21 mouse cellular contexts compared by ENCODE assay signal in the genomic region with DNA sequence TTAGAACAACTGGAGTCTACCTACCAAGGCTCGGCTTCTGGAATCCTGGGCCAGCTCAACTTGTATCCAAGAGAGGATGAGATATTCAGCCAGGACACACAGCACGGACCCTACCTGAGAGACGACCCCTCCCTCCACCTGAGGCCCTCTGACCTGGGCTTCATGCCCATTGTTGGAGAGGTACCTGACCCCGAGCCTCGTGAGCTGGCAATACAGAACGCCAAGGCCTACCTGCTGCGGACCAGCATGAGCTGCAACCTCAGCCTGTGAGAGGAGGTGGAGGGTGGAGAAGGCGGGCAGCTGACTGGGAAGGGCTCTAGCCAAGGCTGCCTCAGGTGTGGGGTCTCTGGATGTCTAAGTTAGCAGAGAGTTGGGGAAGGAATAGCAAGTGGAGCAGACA. TPM values are rescaled to one million over a fixed set of nuclear protein-coding genes. Genes with fewer than 3 reads are reported as not detected.
A peak's percentile ranks its signal among the peaks of the same experiment; 100 is the strongest.
DNase-seq lines count a peak whose midpoint lies in the region; ATAC-seq and TF ChIP-seq lines count a peak whose summit lies in the region.
"Had no signal": no experiment of that assay in that cellular context is flagged by ENCODE, and none has a peak within 500 bp of the region (broad histone marks: within the 10 kb centered on the region; RNA-seq: fewer than 3 reads in every experiment).

No protein-coding gene starts in this region.

- peak; percentile 6; the same call in 1 of the 2 replicates for ATAC-seq in midbrain, embryonic 11.5 days (ENCODE audit: low FRiP score)
- ATAC-seq in midbrain, embryonic 15.5 days (replicated peaks): no peak

- no peak for TF ChIP-seq POLR2A in testis, adult 2 months (IDR thresholded peaks at IDR 0.05; ENCODE audit: control insufficient read depth, low read depth, low read length)

- H3K27me3 ChIP-seq in midbrain, embryonic 11.5 days (ENCODE audit: control insufficient read depth, insufficient read depth, low read length): no peaks in the 10 kb centered on the region
- no peaks in the 10 kb centered on the region for H3K27me3 ChIP-seq in midbrain, embryonic 15.5 days (replicated peaks)
- no peaks in the 10 kb centered on the region for H3K27me3 ChIP-seq in testis, adult 2 months (ENCODE audit: control insufficient read depth, insufficient read depth, low read length)
- H3K27me3 ChIP-seq: heart, embryonic 15.5 days; intestine, embryonic 15.5 days had no signal

- H3K4me3 ChIP-seq in midbrain, embryonic 11.5 days (ENCODE audit: low read depth, low read length): no peak overlapping the region
- no peak overlapping the region for H3K4me3 ChIP-seq in midbrain, embryonic 15.5 days
- peak overlapping the region; percentile 87 for H3K4me3 ChIP-seq in testis, adult 2 months (ENCODE audit: control insufficient read depth, low read depth, low read length)
- H3K4me3 ChIP-seq: heart, adult 2 months; heart, embryonic 15.5 days; intestine, embryonic 15.5 days had no signal

- H3K9me3 ChIP-seq in midbrain, embryonic 11.5 days (ENCODE audit: control insufficient read depth, low read length): no peaks in the 10 kb centered on the region
- H3K9me3 ChIP-seq in midbrain, embryonic 15.5 days: no peaks in the 10 kb centered on the region
- H3K9me3 ChIP-seq: G1E; heart, embryonic 15.5 days; hindbrain, embryonic 10.5 days; intestine, embryonic 15.5 days had no signal

- peak; percentile 84 for DNase-seq in heart, adult 11 months
- DNase-seq in heart, postnatal 10 days: no peak
- no peak for DNase-seq in midbrain, embryonic 11.5 days (ENCODE audit: low spot score, missing footprints)
- no peak for DNase-seq in testis, postnatal 10 days (ENCODE audit: low spot score)
- DNase-seq in natural killer cell, adult 2 months (ENCODE audit: low spot score in 2 of 2): no peak
- DNase-seq: adrenal gland, adult 8-10 months; adrenal gland, postnatal 36 days; heart, adult 2 months had no signal

- no peak overlapping the region for H3K27ac ChIP-seq in midbrain, embryonic 11.5 days (ENCODE audit: low read depth, low read length)
- no peak overlapping the region for H3K27ac ChIP-seq in midbrain, embryonic 15.5 days
- peak overlapping the region; percentile 80 for H3K27ac ChIP-seq in testis, adult 2 months (ENCODE audit: control insufficient read depth, insufficient read depth, low read depth, low read length)
- H3K27ac ChIP-seq: heart, adult 2 months; heart, embryonic 15.5 days; intestine, embryonic 15.5 days had no signal

- 93% methylated on average over 8 of the region's 8 CpGs for WGBS in midbrain, embryonic 11.5 days
- WGBS in midbrain, embryonic 15.5 days: 93% methylated on average over 8 of the region's 8 CpGs

- no peak for TF ChIP-seq CTCF in testis, adult 2 months (IDR thresholded peaks at IDR 0.05; ENCODE audit: control insufficient read depth, insufficient read depth, insufficient replicate concordance, low read depth, low read length)

- H3K36me3 ChIP-seq in midbrain, embryonic 11.5 days (ENCODE audit: control insufficient read depth, insufficient read depth, low read length): peaks cover 11% of the 10 kb centered on the region; the same call in 1 of the 2 replicates
- peaks cover 5% of the 10 kb centered on the region for H3K36me3 ChIP-seq in midbrain, embryonic 15.5 days (replicated peaks)
- H3K36me3 ChIP-seq in testis, adult 2 months (ENCODE audit: control insufficient read depth, insufficient read depth, low read length): no peaks in the 10 kb centered on the region

- H3K4me1 ChIP-seq in midbrain, embryonic 11.5 days (ENCODE audit: control insufficient read depth, insufficient read depth, low read length): peaks cover 6% of the 10 kb centered on the region
- peaks cover 10% of the 10 kb centered on the region; the same call in 1 of the 2 replicates for H3K4me1 ChIP-seq in midbrain, embryonic 15.5 days
- H3K4me1 ChIP-seq in testis, adult 2 months (ENCODE audit: control insufficient read depth, insufficient read depth, low read length): peaks cover 13% of the 10 kb centered on the region

- no peak overlapping the region for H3K4me2 ChIP-seq in midbrain, embryonic 11.5 days
- H3K4me2 ChIP-seq in midbrain, embryonic 15.5 days: no peak overlapping the region

- intact Hi-C loops in heart, postnatal 10 days (cut with DNase I): no loop called here

- no peak overlapping the region for H3K9ac ChIP-seq in midbrain, embryonic 11.5 days (ENCODE audit: low read length)
- H3K9ac ChIP-seq in midbrain, embryonic 15.5 days: no peak overlapping the region
- H3K9ac ChIP-seq: heart, embryonic 15.5 days; intestine, embryonic 15.5 days had no signal

RNA-seq across cellular contexts. Expression of gene Rsph6a, which starts 0.6 kb away (rescaled TPM):
- total RNA-seq in heart, postnatal 10 days (2021): not detected
- polyA plus RNA-seq in midbrain, embryonic 11.5 days (2014; fragmentation: Nextera tagmentation; extraction: Ambion mirVana): not detected in 2 replicates
- 0.15 and 0.37 TPM in 2 replicates for polyA plus RNA-seq in midbrain, embryonic 15.5 days (2015; fragmentation: Nextera tagmentation; extraction: Ambion mirVana)
- 226 and 241 TPM in 2 replicates for polyA plus RNA-seq in testis, adult 2 months (2012; rRNA removed)
- total RNA-seq: adrenal gland, postnatal 36 days; gastrocnemius, adult 8-10 months; gastrocnemius, postnatal 4 days; heart, adult 2 months; heart, postnatal 25 days had no signal
- polyA plus RNA-seq: embryonic facial prominence, embryonic 11.5 days; forebrain, embryonic 14.5 days; heart, embryonic 11.5 days; heart, embryonic 15.5 days; hindbrain, embryonic 10.5 days; intestine, embryonic 15.5 days had no signal

RNA-seq across cellular contexts. Expression of gene Dmwd, which starts 20.9 kb away (rescaled TPM):
- total RNA-seq in heart, postnatal 10 days (2021): 10 to 100 TPM; 48.4 to 50.7 TPM
- polyA plus RNA-seq in midbrain, embryonic 11.5 days (2014; fragmentation: Nextera tagmentation; extraction: Ambion mirVana): 15.2 and 16.9 TPM in 2 replicates
- polyA plus RNA-seq in midbrain, embryonic 15.5 days (2015; fragmentation: Nextera tagmentation; extraction: Ambion mirVana): 34.2 and 40.9 TPM in 2 replicates
- 83.7 and 92.1 TPM in 2 replicates for polyA plus RNA-seq in testis, adult 2 months (2012; rRNA removed)

RNA-seq across cellular contexts. Expression of gene Dmpk, which starts 28.5 kb away (rescaled TPM):
- total RNA-seq in heart, postnatal 10 days (2021): 100 to 1,000 TPM; 288 to 299 TPM
- polyA plus RNA-seq in midbrain, embryonic 11.5 days (2014; fragmentation: Nextera tagmentation; extraction: Ambion mirVana): 7.0 and 7.3 TPM in 2 replicates
- polyA plus RNA-seq in midbrain, embryonic 15.5 days (2015; fragmentation: Nextera tagmentation; extraction: Ambion mirVana): 10.8 and 13.9 TPM in 2 replicates
- 75.3 and 91.2 TPM in 2 replicates for polyA plus RNA-seq in testis, adult 2 months (2012; rRNA removed)

RNA-seq across cellular contexts. Expression of gene Sympk, which starts 30.9 kb away (rescaled TPM):
- 10 to 100 TPM; 58.3 to 60.9 TPM for total RNA-seq in heart, postnatal 10 days (2021)
- polyA plus RNA-seq in midbrain, embryonic 11.5 days (2014; fragmentation: Nextera tagmentation; extraction: Ambion mirVana): 30.9 and 33.3 TPM in 2 replicates
- 30.6 and 32.7 TPM in 2 replicates for polyA plus RNA-seq in midbrain, embryonic 15.5 days (2015; fragmentation: Nextera tagmentation; extraction: Ambion mirVana)
- polyA plus RNA-seq in testis, adult 2 months (2012; rRNA removed): 196 and 222 TPM in 2 replicates

RNA-seq across cellular contexts. Expression of gene Foxa3, which starts 31.8 kb away (rescaled TPM):
- total RNA-seq in heart, postnatal 10 days (2021): not detected
- not detected in 2 replicates for polyA plus RNA-seq in midbrain, embryonic 11.5 days (2014; fragmentation: Nextera tagmentation; extraction: Ambion mirVana)
- polyA plus RNA-seq in midbrain, embryonic 15.5 days (2015; fragmentation: Nextera tagmentation; extraction: Ambion mirVana): not detected in 2 replicates
- polyA plus RNA-seq in testis, adult 2 months (2012; rRNA removed): 2.1 and 2.3 TPM in 2 replicates
- total RNA-seq: adrenal gland, postnatal 36 days; G1E; gastrocnemius, adult 8-10 months; heart, adult 2 months; heart, postnatal 25 days had no signal
- polyA plus RNA-seq: cerebellum, adult 2 months; embryonic facial prominence, embryonic 11.5 days; forebrain, embryonic 14.5 days; G1E; hindbrain, embryonic 10.5 days had no signal

Comparison
In these comparisons a context has a peak if more than half of its experiments do, and no peak if none do; other contexts are left out.
1. RNA of gene Rsph6a, which starts 0.6 kb away (polyA plus RNA-seq): 226 to 241 TPM in testis, adult 2 months; 0.15 to 0.37 TPM in midbrain, embryonic 15.5 days and not detected in midbrain, embryonic 11.5 days; every median in the first group is over 100 times any median in the second.